Mouse (Mus musculus): ENCODE results near the gene Sars. TPM values are rescaled to one million over a fixed set of nuclear protein-coding genes. Genes with fewer than 3 reads are reported as not detected.
A peak's percentile ranks its signal among the peaks of the same experiment; 100 is the strongest.

The Sars gene
- polyA plus RNA-seq, 1 experiment: 272 TPM

GRCm38 (mm10) chr3:108454172-108454571 is 9.2 kb upstream of the Sars start:
- Histone ChIP-seq H3K36me3 (ENCODE audit: control insufficient read depth, insufficient read depth) (no peaks in the 10 kb centered on the region), H3K79me3 (ENCODE audit: low read depth) (no peaks in the 10 kb centered on the region), H3K27me3 (ENCODE audit: control insufficient read depth, insufficient read depth, insufficient read length) (peaks cover 39% of the 10 kb centered on the region), H3ac (ENCODE audit: control insufficient read depth, insufficient read length, low read depth) (no peak overlapping the region), H3K79me2 (ENCODE audit: control insufficient read depth, insufficient read depth) (no peaks in the 10 kb centered on the region), H3K4me3 (ENCODE audit: insufficient read depth, poor library complexity, severe bottlenecking) (no peak overlapping the region)
- no peak for TF ChIP-seq MYOD1 (IDR thresholded peaks at IDR 0.05; ENCODE audit: control insufficient read depth, insufficient read length, low read depth)

- H3ac ChIP-seq (ENCODE audit: control insufficient read depth, insufficient read length, low read depth): no peak overlapping the region
- no peak for TF ChIP-seq MYOD1 (IDR thresholded peaks at IDR 0.05; ENCODE audit: control insufficient read depth, insufficient read length, low read depth)
- TF ChIP-seq CEBPB (IDR thresholded peaks at IDR 0.05; ENCODE audit: low read depth): no peak
- TF ChIP-seq CTCF (IDR thresholded peaks at IDR 0.05; ENCODE audit: control insufficient read depth, insufficient read depth, insufficient read length): no peak
- no peak for TF ChIP-seq FOSL1 (IDR thresholded peaks at IDR 0.05; ENCODE audit: insufficient read depth, low read length, poor library complexity, severe bottlenecking)
- TF ChIP-seq USF1 (IDR thresholded peaks at IDR 0.05; ENCODE audit: low read depth): no peak
- no peak for TF ChIP-seq MYOG (IDR thresholded peaks at IDR 0.05; ENCODE audit: control insufficient read depth, extremely low read depth, insufficient read length)
- no peaks in the 10 kb centered on the region for H3K79me2 ChIP-seq (ENCODE audit: control insufficient read depth, insufficient read depth)
- H3K79me3 ChIP-seq (ENCODE audit: low read depth): no peaks in the 10 kb centered on the region
- no peak overlapping the region for H3K4me3 ChIP-seq (ENCODE audit: insufficient read depth, poor library complexity, severe bottlenecking)
- no peaks in the 10 kb centered on the region for H3K36me3 ChIP-seq (ENCODE audit: control insufficient read depth, insufficient read depth)
- H3K27me3 ChIP-seq (ENCODE audit: control insufficient read depth, insufficient read depth, insufficient read length): peaks cover 39% of the 10 kb centered on the region
Measured at GRCm38 (mm10) chr3:108451969-108452368, 7.0 kb upstream of the Sars start.

- TF ChIP-seq MAX (IDR thresholded peaks at IDR 0.05): no peak
- no peak for TF ChIP-seq FOSL1 (IDR thresholded peaks at IDR 0.05; ENCODE audit: insufficient read depth, low read length, poor library complexity, severe bottlenecking)
- TF ChIP-seq CTCF (IDR thresholded peaks at IDR 0.05; ENCODE audit: control insufficient read depth, insufficient read depth, insufficient read length): no peak
- no peak for TF ChIP-seq USF1 (IDR thresholded peaks at IDR 0.05; ENCODE audit: low read depth)
- peaks cover 47% of the 10 kb centered on the region for H3K79me2 ChIP-seq (ENCODE audit: control insufficient read depth, insufficient read depth)
- peaks cover 20% of the 10 kb centered on the region for H3K36me3 ChIP-seq (ENCODE audit: control insufficient read depth, insufficient read depth)
- H3K79me3 ChIP-seq (ENCODE audit: low read depth): peaks cover 45% of the 10 kb centered on the region
- H3K4me3 ChIP-seq (ENCODE audit: insufficient read depth, poor library complexity, severe bottlenecking): peak overlapping the region; percentile 90
- peaks cover 6% of the 10 kb centered on the region for H3K27me3 ChIP-seq (ENCODE audit: control insufficient read depth, insufficient read depth, insufficient read length)
- peak overlapping the region; percentile 74 for H3ac ChIP-seq (ENCODE audit: control insufficient read depth, insufficient read length, low read depth)
Measured at GRCm38 (mm10) chr3:108445366-108445705, 327 bp upstream of the Sars start.

GRCm38 (mm10) chr3:108444029-108444428 is 980 bp downstream of the Sars start:
- Histone ChIP-seq H3K79me3 (ENCODE audit: low read depth) (peaks cover 58% of the 10 kb centered on the region), H3ac (ENCODE audit: control insufficient read depth, insufficient read length, low read depth) (peak overlapping the region; percentile 75), H3K27me3 (ENCODE audit: control insufficient read depth, insufficient read depth, insufficient read length) (no peaks in the 10 kb centered on the region), H3K4me3 (ENCODE audit: insufficient read depth, poor library complexity, severe bottlenecking) (peak overlapping the region; percentile 90), H3K36me3 (ENCODE audit: control insufficient read depth, insufficient read depth) (peaks cover 24% of the 10 kb centered on the region), H3K79me2 (ENCODE audit: control insufficient read depth, insufficient read depth) (peaks cover 60% of the 10 kb centered on the region)
- TF ChIP-seq USF1 (IDR thresholded peaks at IDR 0.05; ENCODE audit: low read depth) (peak; percentile 97), FOSL1 (IDR thresholded peaks at IDR 0.05; ENCODE audit: insufficient read depth, low read length, poor library complexity, severe bottlenecking) (no peak), MAX (IDR thresholded peaks at IDR 0.05) (no peak), CTCF (IDR thresholded peaks at IDR 0.05; ENCODE audit: control insufficient read depth, insufficient read depth, insufficient read length) (no peak), CEBPB (IDR thresholded peaks at IDR 0.05; ENCODE audit: low read depth) (peak; percentile 98), MYOD1 (IDR thresholded peaks at IDR 0.05; ENCODE audit: control insufficient read depth, insufficient read length, low read depth) (no peak), MYOG (IDR thresholded peaks at IDR 0.05; ENCODE audit: control insufficient read depth, extremely low read depth, insufficient read length) (no peak)

GRCm38 (mm10) chr3:108436380-108436714 is 8.7 kb downstream of the Sars start:
- no peak overlapping the region for H3ac ChIP-seq (ENCODE audit: control insufficient read depth, insufficient read length, low read depth)
- no peaks in the 10 kb centered on the region for H3K27me3 ChIP-seq (ENCODE audit: control insufficient read depth, insufficient read depth, insufficient read length)
- H3K79me2 ChIP-seq (ENCODE audit: control insufficient read depth, insufficient read depth): peaks cover 55% of the 10 kb centered on the region
- H3K4me3 ChIP-seq (ENCODE audit: insufficient read depth, poor library complexity, severe bottlenecking): no peak overlapping the region
- peaks cover 43% of the 10 kb centered on the region for H3K79me3 ChIP-seq (ENCODE audit: low read depth)
- H3K36me3 ChIP-seq (ENCODE audit: control insufficient read depth, insufficient read depth): peaks cover 81% of the 10 kb centered on the region
- TF ChIP-seq MYOG (IDR thresholded peaks at IDR 0.05; ENCODE audit: control insufficient read depth, extremely low read depth, insufficient read length) (no peak), MAX (IDR thresholded peaks at IDR 0.05) (no peak), USF1 (IDR thresholded peaks at IDR 0.05; ENCODE audit: low read depth) (no peak), MYOD1 (IDR thresholded peaks at IDR 0.05; ENCODE audit: control insufficient read depth, insufficient read length, low read depth) (no peak), CTCF (IDR thresholded peaks at IDR 0.05; ENCODE audit: control insufficient read depth, insufficient read depth, insufficient read length) (no peak)

GRCm38 (mm10) chr3:108435701-108436379 is 9.2 kb downstream of the Sars start:
- Histone ChIP-seq H3K4me3 (ENCODE audit: insufficient read depth, poor library complexity, severe bottlenecking) (no peak overlapping the region), H3ac (ENCODE audit: control insufficient read depth, insufficient read length, low read depth) (no peak overlapping the region), H3K79me2 (ENCODE audit: control insufficient read depth, insufficient read depth) (peaks cover 49% of the 10 kb centered on the region), H3K79me3 (ENCODE audit: low read depth) (peaks cover 38% of the 10 kb centered on the region), H3K36me3 (ENCODE audit: control insufficient read depth, insufficient read depth) (peaks cover 81% of the 10 kb centered on the region), H3K27me3 (ENCODE audit: control insufficient read depth, insufficient read depth, insufficient read length) (no peaks in the 10 kb centered on the region)
- TF ChIP-seq CTCF (IDR thresholded peaks at IDR 0.05; ENCODE audit: control insufficient read depth, insufficient read depth, insufficient read length): no peak
- TF ChIP-seq FOSL1 (IDR thresholded peaks at IDR 0.05; ENCODE audit: insufficient read depth, low read length, poor library complexity, severe bottlenecking): no peak
- no peak for TF ChIP-seq CEBPB (IDR thresholded peaks at IDR 0.05; ENCODE audit: low read depth)
- no peak for TF ChIP-seq MYOG (IDR thresholded peaks at IDR 0.05; ENCODE audit: control insufficient read depth, extremely low read depth, insufficient read length)

Data from C2C12 (cell line).